35 mouse cellular contexts compared by ENCODE assay signal in genomic region chr16:67019856-67020255, GRCm38 (mm10).
"Had no signal": no experiment of that assay in that cellular context is flagged by ENCODE, and none has a peak within 500 bp of the region (broad histone marks: within the 10 kb centered on the region; RNA-seq: fewer than 3 reads in every experiment).

No protein-coding gene starts in this region.

- H3K4me3 ChIP-seq: heart, embryonic 12.5 days; heart, embryonic 13.5 days; heart, embryonic 15.5 days; hindbrain, embryonic 10.5 days; hindbrain, embryonic 12.5 days; hindbrain, embryonic 13.5 days; hindbrain, embryonic 15.5 days; intestine, embryonic 15.5 days; kidney, embryonic 15.5 days; layer of hippocampus, adult 2 months; left cerebral cortex, adult 2 months had no signal

- DNase-seq: heart, postnatal 10 days; heart, postnatal 14 days; heart, postnatal 36 days; heart, postnatal 4 days; kidney, adult 11 months; kidney, adult 18-20 months; kidney, adult 2 months; kidney, adult 8-10 months; kidney, adult 9 months; kidney, postnatal 10 days; kidney, postnatal 14 days; kidney, postnatal 25 days; kidney, postnatal 36 days; kidney, postnatal 4 days; layer of hippocampus, adult 9-11 months; layer of hippocampus, postnatal 36 days had no signal

- H3K4me1 ChIP-seq: heart, embryonic 12.5 days; heart, embryonic 13.5 days; heart, embryonic 15.5 days; hindbrain, embryonic 10.5 days; hindbrain, embryonic 12.5 days; hindbrain, embryonic 13.5 days; hindbrain, embryonic 15.5 days; intestine, embryonic 15.5 days; kidney, embryonic 15.5 days had no signal

- H3K9ac ChIP-seq: heart, embryonic 12.5 days; heart, embryonic 13.5 days; heart, embryonic 15.5 days; hindbrain, embryonic 12.5 days; hindbrain, embryonic 13.5 days; hindbrain, embryonic 14.5 days; hindbrain, embryonic 15.5 days; intestine, embryonic 15.5 days; kidney, embryonic 15.5 days had no signal

- H3K4me2 ChIP-seq: heart, embryonic 11.5 days; heart, embryonic 12.5 days; heart, embryonic 13.5 days; heart, embryonic 15.5 days; hindbrain, embryonic 12.5 days; hindbrain, embryonic 13.5 days; hindbrain, embryonic 14.5 days; hindbrain, embryonic 15.5 days; intestine, embryonic 15.5 days; kidney, embryonic 15.5 days had no signal

- H3K9me3 ChIP-seq: heart, embryonic 12.5 days; heart, embryonic 13.5 days; heart, embryonic 15.5 days; hindbrain, embryonic 10.5 days; hindbrain, embryonic 12.5 days; hindbrain, embryonic 13.5 days; hindbrain, embryonic 15.5 days; intestine, embryonic 15.5 days; kidney, embryonic 15.5 days had no signal

- H3K27ac ChIP-seq: heart, embryonic 13.5 days; heart, embryonic 15.5 days; hindbrain, embryonic 10.5 days; hindbrain, embryonic 12.5 days; hindbrain, embryonic 13.5 days; hindbrain, embryonic 14.5 days; hindbrain, embryonic 15.5 days; hindbrain, postnatal 0 days; intestine, embryonic 15.5 days; kidney, embryonic 15.5 days; kidney, postnatal 0 days; layer of hippocampus, adult 2 months; left cerebral cortex, adult 2 months had no signal

- H3K36me3 ChIP-seq: heart, embryonic 12.5 days; heart, embryonic 13.5 days; heart, embryonic 15.5 days; hindbrain, embryonic 10.5 days; hindbrain, embryonic 12.5 days; hindbrain, embryonic 13.5 days; hindbrain, embryonic 15.5 days; intestine, embryonic 15.5 days; kidney, embryonic 15.5 days had no signal

- ATAC-seq: hindbrain, embryonic 16.5 days; hindbrain, postnatal 0 days; inflammation-experienced regulatory T-cells, adult 6 months; intestine, embryonic 15.5 days; intestine, embryonic 16.5 days; intestine, postnatal 0 days had no signal

- H3K27me3 ChIP-seq: heart, embryonic 12.5 days; heart, embryonic 13.5 days; heart, embryonic 15.5 days; hindbrain, embryonic 12.5 days; hindbrain, embryonic 13.5 days; hindbrain, embryonic 15.5 days; intestine, embryonic 15.5 days; kidney, embryonic 15.5 days had no signal
